Mouse (Mus musculus) skeletal muscle tissue, adult 2 months (tissue): ENCODE results near the gene Cd34.

Experiments used
- DNase-seq: peaks from one replicate; pipeline ENCODE4 v3.0.0-alpha.2; 2012; ENCODE audit warnings: low read depth, low spot score

Gene Cd34

DNA sequence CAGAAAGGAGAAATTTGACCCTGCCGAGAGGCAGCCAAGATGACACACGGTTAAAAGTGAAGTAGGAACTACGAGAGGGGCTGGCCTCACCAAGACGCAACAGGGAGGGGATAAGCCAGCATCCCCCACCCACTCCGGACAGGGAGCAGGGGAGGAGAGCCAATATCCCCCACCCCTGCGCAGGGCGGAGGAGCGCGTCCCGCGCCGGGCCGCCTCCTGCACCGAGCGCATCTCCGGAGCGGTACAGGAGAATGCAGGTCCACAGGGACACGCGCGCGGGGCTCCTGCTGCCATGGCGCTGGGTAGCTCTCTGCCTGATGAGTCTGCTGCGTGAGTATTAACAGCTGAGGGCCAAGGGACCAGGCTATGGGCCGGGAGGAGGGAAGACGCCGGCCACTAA lies at the start of gene Cd34:
Cd34 (plus strand) TSS at position 105 of the 400 bp plus-strand sequence.
- peak; percentile 77 for DNase-seq

DNA sequence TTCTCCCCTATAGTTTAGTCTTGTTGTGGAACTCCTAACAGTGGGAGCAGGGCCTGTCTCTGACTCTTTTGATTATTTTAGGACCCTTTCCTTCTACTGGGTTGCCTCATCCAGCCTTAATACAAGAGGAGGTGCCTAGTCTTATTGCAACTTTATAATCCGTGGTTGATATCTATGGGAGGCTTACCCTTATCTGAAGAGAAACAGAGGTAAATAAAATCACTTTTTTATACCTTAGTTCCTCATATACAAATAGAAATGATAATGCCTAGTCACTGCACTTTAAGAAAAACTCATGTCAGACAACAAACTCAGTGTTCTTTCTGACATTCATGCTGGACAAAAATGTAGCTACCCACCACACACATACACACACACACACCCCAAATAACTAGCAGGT lies 44.1 kb upstream of the Cd34 start:
- no peak for DNase-seq

DNA sequence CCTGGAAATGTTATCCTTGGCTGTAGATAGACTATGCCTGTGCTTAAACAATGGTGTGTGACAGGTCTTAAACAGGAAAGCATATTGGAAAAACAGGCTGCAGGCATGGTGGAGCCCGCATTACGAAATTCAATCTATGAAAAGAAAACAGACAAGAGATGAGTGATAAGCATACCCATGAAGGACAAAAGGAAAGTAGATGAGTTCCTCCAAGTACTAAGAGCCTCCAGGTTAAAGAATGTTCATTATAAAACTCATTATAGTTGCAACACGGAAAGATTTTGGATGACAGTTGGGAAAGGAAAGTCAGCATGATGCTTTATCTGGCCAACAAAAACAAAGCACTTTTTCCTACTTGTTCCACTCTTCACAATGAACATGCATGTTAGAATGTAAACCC lies 43.3 kb upstream of the Cd34 start:
- DNase-seq: no peak

DNA sequence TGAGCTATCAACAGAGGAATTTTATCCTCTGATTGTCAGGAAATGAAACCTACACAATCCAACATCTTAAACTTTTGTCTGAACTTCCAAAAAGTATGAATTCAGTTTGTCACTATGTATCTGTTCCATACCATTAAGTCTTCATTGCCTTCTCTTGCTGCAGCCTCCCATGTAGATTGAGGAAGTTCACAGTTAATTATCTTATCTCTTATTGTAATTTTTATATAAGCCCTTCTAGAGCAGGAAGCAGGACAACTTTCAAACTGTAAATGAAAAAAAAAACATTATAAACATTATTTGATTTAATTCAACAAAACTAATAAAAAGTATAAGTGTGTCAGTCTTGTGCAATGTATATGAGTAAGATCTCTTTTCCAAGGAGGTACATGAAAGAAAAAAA lies 37.5 kb upstream of the Cd34 start:
- DNase-seq: no peak

DNA sequence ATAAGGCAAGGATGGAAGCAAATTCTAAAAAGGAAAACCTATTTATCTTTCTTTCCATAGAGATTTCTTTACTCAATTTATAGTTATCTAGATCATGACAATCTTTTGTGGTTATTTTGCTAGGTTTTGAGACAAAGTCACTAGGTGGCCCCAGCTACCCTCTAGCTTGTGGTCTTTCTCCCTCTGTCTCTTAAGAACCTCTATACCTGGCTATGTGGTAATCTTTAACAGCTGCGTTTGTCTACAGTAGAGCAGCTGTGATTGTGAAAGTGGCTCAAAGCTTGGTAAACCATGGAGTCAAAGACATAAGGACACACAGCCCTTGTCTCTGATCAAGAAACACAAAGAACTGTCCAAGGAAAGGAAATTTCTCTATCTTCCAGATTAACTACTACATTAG lies 36.8 kb upstream of the Cd34 start:
- no peak for DNase-seq

DNA sequence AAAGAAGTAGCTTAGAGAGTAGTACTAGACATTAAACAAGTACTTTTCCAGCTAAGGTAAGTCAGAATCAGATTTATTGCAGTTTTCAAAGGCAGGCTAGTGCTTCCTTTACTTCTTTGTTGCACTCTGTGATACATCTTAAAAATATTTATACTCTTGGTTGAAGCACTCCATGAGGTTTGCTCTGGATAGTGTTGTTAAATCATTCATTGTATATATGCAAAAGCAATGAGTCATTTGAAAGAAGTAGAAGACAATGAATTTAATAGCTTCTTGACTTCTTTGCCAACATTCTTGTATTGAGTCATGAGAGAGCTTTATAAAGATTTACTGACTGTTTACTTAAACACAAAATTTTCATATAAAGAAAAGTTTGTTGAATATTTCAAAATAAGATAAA lies 29.7 kb upstream of the Cd34 start:
- DNase-seq: no peak

DNA sequence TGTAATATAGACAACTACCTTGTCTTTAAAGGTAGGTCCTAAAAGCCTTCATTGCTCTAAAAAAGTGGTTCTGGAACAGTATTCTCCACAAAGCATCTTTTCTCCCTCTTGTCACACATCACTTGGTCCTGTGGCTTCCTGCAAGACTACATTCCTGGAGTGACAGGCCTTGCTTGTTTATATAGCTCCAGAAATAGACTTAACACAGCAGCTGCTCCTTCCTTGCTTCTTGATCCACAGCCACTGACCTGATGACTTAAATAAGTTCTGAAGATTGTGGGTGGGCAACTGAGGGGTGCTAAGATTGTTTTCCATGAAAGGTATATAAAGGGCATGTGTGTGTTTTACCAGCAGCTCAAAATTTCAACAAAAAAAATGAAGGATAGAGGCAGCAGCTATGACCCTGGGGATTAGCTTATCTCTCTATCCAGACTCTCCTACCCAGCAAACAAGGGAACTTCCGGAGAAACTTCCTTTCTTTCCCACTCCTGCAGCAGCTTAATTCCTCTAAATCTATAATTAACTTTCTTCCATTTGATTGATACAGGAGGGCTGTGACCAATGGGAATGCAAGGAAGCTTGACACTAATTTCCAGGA lies 12.8 kb upstream of the Cd34 start:
- DNase-seq: no peak

DNA sequence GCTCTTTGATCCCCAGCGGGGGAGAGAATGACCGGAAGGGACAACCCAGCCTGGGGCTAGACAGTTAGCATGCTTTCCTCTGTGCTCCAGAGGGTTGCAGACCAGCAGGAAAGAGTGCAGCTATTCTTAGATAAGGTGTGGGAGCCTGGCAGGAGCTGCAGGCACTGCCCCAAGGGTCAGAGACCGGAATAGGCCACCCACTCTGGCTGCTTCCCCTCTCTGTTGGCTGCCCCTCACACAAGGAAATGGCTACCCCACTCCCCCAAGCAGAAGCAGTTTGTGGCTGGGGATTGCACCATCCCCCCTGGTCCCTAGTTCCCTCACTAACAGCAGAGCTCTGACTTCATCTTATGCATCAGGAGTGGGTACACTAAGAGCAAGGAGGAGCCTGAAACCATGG lies 10.7 kb upstream of the Cd34 start:
- no peak for DNase-seq

DNA sequence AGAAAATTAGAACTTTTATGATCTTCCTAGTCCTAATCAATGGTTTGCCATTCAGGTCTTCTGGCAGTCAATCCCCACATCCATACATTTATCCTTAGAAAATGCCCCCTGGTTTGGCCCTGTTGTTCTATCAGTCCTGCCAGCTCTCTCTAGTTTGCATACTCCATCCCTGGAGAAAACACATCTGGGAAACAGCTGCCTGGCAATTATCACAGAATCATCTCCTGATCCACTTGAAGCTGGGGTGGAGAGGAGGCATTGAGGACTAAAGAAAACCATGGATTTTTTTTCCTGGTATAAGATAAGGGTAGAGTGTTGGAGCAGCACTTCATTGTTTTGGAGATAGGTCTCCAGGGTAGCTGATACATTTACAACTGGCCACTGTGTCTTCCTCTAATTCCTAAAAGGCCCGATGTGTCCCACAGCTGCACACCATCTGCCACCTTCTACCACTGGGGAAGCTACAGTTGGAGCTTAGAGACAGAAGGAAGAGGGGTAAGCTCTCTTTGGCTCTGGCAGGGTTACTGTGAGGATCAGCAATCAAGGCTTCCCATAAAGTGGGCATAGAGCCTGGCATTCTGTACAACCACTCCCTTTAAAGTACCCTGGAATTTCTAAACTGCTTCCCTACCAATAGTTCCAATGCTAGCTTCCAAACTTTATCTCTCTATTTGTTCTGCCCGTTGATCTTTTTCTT lies 9.2 kb upstream of the Cd34 start:
- no peak for DNase-seq

DNA sequence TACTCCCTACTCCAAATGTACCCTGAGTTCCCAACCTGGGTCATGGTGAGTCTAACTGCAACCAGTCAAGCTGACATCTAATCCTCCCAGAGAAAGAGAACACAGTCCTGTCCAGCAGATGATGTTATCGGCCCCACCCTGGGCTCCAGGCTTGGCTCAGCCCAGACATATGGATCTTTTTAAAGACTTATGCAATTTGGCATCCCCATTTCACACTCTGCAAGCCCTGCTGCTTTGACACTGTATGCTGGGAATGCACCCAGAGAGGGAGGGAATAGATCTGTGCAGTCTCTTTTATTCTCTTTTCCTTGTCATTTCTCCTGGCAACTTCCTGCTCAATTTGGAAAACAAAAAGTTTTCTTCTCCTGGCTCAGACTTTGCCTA lies 8.7 kb upstream of the Cd34 start:
- DNase-seq: peak; percentile 89

DNA sequence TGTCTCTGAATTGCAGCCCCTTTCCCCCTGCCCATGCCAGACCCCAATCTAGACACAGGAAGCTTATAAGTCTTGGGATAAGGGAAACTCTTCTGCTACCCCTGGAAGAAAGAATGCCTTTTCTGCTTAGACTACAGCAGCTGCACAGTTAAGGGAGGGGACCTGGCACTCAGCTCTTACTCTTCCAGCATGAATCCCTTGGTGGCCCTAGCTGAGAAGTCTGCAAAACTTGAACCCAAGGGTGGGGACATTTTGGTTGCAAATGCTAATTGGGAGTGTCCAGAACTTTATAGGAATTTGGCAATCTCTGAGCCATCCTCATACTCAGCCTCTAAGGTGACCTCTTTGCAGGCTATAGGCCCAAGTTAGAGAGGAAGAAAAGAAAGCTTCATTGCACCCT lies 7.9 kb upstream of the Cd34 start:
- DNase-seq: peak; percentile 76

DNA sequence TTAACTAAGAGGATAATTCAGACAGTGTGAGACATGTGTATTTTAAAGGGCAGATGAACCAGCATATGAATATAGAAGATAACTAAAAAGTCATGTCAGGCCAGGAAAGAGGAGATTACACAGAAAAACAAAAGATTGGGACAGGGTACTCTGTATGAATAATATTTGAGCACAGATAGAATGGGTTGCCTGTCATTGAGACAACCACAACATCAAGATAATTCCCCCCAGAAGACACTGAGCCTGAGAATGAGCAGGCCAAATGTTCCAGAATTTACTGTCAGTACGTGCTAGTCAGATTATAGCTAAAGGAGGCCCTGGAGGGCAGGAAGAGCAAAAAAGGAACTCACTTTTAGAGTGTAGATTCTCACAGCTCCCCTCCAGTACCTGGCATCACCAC lies 3.3 kb upstream of the Cd34 start:
- no peak for DNase-seq

DNA sequence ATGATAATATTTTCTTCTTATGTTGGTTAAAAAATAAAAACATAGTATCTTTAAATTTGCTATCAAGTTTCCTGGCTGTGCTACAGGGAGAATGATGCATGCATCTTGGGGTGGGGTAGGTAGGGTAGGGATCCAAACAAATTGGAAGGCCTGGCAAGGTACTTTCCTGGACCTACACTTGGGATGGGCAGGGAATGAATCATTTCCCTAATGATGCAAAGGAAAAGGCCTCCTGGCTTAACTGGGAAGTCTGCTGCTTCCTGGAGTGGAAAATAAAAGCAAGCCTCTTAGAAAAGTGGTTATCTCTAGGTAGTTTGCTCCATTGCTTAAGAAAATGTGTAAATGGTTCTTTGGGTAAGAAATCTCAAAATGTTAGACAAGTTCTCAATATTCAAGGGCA lies 2.9 kb downstream of the Cd34 start:
- DNase-seq: no peak

DNA sequence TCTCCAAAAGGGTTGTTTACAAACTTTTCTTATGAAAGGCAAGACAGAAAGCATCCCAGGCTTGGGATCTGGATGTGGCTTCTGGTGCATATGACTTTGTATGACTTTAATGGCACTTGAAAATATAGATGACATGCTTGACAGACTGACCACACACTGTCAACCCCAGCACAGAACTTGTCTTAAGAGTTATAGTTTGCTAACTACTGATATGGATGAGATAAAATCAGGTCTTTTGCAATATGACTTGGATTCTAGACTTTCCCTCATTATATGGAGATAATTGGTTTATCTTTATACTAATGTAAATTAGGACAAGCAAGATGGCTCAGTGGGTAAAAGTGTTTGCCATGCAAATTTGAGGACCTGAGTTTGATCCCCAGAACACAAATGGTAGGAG lies 4.3 kb downstream of the Cd34 start:
- no peak for DNase-seq

DNA sequence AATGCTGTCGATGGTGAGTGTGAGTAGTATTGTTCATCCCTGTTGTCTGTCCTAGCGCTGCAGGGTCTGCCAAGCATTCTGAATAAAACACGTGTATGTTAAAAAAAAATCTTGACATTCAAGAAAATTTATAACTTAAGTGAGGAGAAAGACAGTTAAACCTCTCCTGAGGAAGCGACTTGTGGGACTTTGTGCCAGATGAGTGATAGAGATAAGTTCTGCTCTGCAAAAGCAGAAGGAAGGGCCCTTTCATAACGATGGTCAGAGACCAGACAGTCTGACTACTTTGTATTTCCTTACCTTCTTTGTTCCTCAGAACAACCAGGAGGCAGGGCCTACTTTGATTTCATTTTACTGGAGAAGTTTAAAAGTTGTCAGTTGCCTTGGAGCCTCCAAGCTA lies 4.9 kb downstream of the Cd34 start:
- DNase-seq: no peak

DNA sequence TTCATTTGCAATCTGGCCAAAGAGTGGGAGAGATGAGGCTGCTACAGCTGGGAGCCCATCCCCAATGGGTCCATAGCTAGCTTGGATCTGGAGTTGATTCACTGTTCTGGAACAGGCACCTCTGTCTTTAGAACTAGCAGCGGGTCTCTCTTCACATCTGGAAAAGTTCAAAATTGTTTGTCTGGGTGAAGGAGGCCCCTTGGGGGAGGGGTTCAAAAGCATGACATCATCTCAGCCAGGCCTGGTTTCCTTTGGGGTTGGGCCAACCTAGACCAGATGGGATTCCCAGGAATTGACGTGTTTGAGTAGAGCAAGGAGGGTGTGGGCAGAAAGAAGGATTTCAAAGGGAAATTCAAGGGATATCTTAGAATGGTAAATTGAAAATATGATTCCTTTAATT lies 6.8 kb downstream of the Cd34 start:
- DNase-seq: peak; percentile 86

DNA sequence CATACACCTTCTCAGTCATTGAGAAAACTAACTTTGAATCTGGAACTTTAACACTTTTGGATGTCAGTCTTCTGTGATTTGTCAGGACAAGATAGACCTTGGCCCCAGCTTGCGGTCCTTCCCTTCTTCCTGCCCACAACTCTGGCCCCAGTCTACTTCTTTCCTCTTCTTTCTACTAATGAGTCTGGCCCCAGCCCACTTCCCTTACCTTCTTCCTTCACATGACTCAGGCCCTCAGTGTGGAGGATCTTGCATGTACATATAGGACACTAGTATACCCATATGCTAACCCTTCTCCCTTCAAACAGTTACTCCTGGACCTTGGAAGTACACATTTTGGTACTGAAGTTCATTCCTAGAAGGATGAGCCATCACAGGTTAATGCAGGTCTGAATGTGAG lies 7.8 kb downstream of the Cd34 start:
- no peak for DNase-seq

DNA sequence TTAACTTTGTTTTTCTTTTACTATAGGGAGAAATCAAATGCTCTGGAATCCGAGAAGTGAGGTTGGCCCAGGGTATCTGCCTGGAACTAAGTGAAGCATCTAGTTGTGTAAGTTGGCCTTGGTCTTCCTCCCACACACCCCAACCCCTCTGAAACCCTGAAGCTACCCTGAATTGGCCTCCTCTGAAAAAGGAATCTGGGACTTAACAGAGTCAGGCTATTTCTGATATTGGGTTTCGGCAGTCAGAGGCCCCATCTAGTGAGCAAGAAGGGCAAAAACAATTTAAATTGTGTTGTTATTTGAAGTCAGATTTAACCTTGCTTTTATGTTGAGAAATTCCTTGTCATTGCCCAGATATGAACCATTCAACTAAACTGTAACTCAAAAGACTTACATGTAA lies 12.3 kb downstream of the Cd34 start:
- DNase-seq: no peak

DNA sequence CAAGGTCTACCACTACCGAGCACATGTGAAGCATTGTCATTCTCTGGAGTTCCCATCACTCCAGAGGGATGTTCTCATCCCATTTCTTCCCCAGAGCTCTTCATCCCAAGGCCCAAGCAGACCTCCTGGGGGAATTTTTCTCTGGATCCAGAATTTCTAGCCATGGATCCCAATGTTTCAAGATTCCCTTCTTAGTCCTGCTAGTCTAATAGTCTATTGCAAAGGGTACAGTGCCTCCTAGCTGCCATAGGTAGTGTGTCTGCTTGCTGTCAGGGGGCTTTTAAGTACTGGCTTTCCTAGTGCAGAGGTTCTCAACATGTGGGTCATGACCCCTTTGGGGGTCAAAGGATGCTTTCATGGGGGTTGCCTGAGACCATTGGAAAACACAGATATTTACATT lies 14.3 kb downstream of the Cd34 start:
- no peak for DNase-seq

DNA sequence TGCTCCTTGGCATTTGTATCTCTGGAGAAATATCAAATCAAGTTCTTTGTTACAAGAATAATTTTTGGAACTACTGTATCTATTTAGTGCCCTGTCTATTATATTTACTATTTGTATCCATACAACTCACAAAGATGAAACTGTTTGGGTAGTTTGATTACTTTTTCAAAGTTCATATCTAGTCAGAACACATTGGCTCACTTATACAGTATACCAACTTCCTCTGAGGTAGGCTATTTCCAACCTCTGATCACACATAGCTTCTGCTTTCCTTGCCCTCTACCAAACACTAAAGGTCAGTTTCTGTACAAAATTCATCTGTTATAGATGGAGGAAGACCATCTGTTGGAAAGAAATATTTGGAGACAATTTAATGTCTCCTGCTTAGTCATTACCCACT lies 16.1 kb downstream of the Cd34 start:
- DNase-seq: no peak

DNA sequence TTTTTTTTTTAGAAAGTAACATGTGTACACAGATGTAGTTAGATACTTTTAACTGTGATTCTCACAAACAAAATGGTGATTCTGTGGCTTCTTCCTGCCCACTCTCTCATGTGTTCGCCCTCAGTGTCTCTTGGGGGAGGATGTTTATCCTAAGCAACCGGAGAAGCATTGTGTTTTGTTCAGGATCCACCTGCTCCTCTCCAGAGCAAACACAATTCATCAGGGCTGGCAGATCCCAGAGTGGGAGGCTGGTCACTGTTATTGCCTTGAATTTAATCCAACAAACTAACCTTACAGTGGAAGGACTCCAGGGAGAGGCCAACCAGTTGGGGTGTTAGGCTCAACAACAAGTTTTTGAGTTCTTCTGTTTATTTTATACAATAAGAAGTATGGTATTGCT lies 17.1 kb downstream of the Cd34 start:
- DNase-seq: no peak

DNA sequence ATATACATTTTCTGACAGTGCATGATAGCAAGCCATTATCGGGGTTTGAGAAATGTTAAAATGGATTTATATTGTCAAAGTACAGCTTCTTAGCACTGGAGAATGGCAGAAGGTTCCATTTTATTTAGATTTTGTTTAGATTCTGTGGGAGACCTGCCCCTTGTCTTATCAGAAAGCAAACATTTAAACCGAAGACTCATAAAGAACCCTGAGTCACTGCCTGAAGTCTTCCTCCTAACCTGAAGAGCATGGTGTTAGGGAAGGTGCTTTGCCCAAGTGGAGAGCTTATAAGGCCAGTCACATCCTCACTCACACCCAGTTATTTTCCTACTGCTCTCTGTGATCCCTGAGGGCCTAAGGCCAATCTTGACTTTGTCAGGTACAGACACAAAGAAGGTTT lies 18.4 kb downstream of the Cd34 start:
- DNase-seq: no peak

DNA sequence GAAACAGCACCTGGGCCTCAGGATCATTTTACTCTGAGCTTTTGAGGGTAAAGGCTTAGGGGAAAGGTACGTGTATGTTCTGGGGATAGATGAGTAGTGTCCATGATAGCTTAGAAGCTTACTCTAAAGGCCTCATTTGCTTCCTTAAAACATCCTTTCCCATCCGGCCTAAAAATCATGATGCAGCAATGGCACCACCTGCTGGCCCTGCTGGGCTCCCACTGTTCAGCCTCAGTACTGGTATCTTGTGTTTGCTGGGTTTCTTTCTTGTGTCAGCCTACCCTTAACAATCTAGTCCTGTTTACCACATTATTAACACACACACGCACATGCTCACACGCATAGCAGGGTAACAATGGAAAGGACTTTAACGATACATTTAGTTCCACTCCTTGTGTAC lies 23.6 kb downstream of the Cd34 start:
- DNase-seq: peak; percentile 28

DNA sequence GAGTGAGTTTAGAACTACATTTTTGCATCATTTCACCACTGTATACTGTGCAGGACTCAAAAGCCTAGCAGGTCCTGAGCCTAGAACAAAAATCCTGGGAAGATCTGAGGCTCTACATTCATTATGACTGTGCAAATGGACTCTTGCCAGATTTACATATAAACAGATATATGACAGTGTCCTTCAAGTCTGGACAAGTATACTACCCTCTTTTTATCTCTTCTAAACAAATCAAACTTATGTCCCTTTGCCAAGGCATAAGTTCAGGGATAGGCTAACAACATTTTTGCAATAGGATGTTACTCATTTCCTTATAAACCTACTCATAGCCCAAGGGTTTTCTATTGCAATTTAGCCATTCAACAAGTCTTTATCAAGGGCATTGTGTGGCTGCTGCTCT lies 24.1 kb downstream of the Cd34 start:
- DNase-seq: no peak
